Mouse (Mus musculus) lung, postnatal 0 days (tissue): ENCODE measurements around the gene Unc5c.

Source experiments
- CTCF ChIP-seq: IDR thresholded peaks from 2 replicates; pipeline ENCODE4 v1.5.1; 2016; ENCODE audit warnings: antibody characterized with exemption, mild to moderate bottlenecking
- EP300 ChIP-seq: IDR thresholded peaks from 2 replicates; pipeline ENCODE4 v1.6.1; 2016; ENCODE audit warnings: antibody characterized with exemption, mild to moderate bottlenecking, control low read depth

DNA sequence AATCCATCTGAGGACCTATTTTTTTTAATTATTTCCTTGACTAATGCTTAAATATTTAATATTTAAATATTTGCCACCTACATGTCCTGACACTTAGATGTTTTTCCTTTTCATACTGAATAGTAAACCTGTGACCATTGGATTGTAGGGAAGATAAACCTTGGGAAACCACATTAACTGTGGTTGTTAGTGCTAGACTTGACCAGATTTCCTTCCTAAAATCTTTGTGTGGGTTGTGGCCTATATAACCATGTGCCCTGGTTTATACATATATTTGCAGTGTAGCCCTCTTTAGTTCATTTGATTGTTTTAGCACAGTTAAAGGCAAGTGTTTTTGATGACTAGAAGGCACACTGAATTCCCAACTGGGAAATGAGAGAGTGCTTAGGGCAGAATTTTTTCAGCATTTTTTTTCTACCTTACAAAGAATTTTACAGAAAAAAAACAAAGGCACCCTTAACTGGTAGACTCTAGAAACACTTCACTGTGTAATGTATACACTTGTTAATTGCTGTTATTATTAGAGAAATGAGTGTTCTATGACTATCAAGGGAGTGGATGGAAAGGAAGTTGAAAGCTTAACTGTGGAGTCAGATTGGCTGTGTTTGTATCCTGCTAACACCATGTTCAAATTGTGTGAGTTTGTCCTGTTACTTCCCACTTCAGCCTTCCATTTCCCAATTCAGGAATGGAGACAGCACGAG lies 162.1 kb downstream of the Unc5c start:
- TF ChIP-seq CTCF = no peak
- TF ChIP-seq EP300 = no peak
